Mouse (Mus musculus): ENCODE results near the gene Gpc3. TPM values are rescaled to one million over a fixed set of nuclear protein-coding genes. Genes with fewer than 3 reads are reported as not detected.

Gpc3 gene
- polyA plus RNA-seq, 1 experiment = not detected

GRCm38 (mm10) chrX:52532124-52532523, 81.6 kb downstream of the Gpc3 start:
- TF ChIP-seq CTCF (IDR thresholded peaks at IDR 0.05; ENCODE audit: insufficient read depth, low read depth, low read length) (no peak), POLR2A (IDR thresholded peaks at IDR 0.05; ENCODE audit: insufficient read depth, low read depth, low read length) (no peak)
- 83% methylated on average over 2 of the region's 2 CpGs for WGBS
- Histone ChIP-seq H3K4me3 (ENCODE audit: insufficient read depth, low read depth, low read length) (no peak overlapping the region), H3K27ac (ENCODE audit: insufficient read depth, low read depth, low read length) (no peak overlapping the region), H3K4me1 (ENCODE audit: control insufficient read depth, insufficient read depth, low read length) (no peaks in the 10 kb centered on the region)

GRCm38 (mm10) chrX:52526086-52526485, 87.7 kb downstream of the Gpc3 start:
- WGBS = 89% methylated on average over 5 of the region's 5 CpGs
- no peak overlapping the region for H3K4me3 ChIP-seq (ENCODE audit: insufficient read depth, low read depth, low read length)
- no peak for TF ChIP-seq POLR2A (IDR thresholded peaks at IDR 0.05; ENCODE audit: insufficient read depth, low read depth, low read length)
- TF ChIP-seq CTCF (IDR thresholded peaks at IDR 0.05; ENCODE audit: insufficient read depth, low read depth, low read length) = no peak
- no peak overlapping the region for H3K27ac ChIP-seq (ENCODE audit: insufficient read depth, low read depth, low read length)
- H3K4me1 ChIP-seq (ENCODE audit: control insufficient read depth, insufficient read depth, low read length) = no peaks in the 10 kb centered on the region

GRCm38 (mm10) chrX:52525132-52525531, 88.6 kb downstream of the Gpc3 start:
- H3K27ac ChIP-seq (ENCODE audit: insufficient read depth, low read depth, low read length) = no peak overlapping the region
- no peak for TF ChIP-seq POLR2A (IDR thresholded peaks at IDR 0.05; ENCODE audit: insufficient read depth, low read depth, low read length)
- TF ChIP-seq CTCF (IDR thresholded peaks at IDR 0.05; ENCODE audit: insufficient read depth, low read depth, low read length) = no peak
- 85% methylated on average over 3 of the region's 3 CpGs for WGBS

GRCm38 (mm10) chrX:52514553-52514952, 99.2 kb downstream of the Gpc3 start:
- no peak overlapping the region for H3K4me3 ChIP-seq (ENCODE audit: insufficient read depth, low read depth, low read length)
- no peak overlapping the region for H3K27ac ChIP-seq (ENCODE audit: insufficient read depth, low read depth, low read length)
- 37% methylated on average over 3 of the region's 3 CpGs for WGBS
- TF ChIP-seq CTCF (IDR thresholded peaks at IDR 0.05; ENCODE audit: insufficient read depth, low read depth, low read length) (no peak), POLR2A (IDR thresholded peaks at IDR 0.05; ENCODE audit: insufficient read depth, low read depth, low read length) (no peak)
- no peaks in the 10 kb centered on the region for H3K4me1 ChIP-seq (ENCODE audit: control insufficient read depth, insufficient read depth, low read length)

More at GRCm38 (mm10) chrX:52525132-52525531, 88.6 kb downstream of the Gpc3 start:
- Histone ChIP-seq H3K4me1 (ENCODE audit: control insufficient read depth, insufficient read depth, low read length) (no peaks in the 10 kb centered on the region), H3K4me3 (ENCODE audit: insufficient read depth, low read depth, low read length) (no peak overlapping the region)

- Histone ChIP-seq H3K4me3 (ENCODE audit: insufficient read depth, low read depth, low read length) (no peak overlapping the region), H3K4me1 (ENCODE audit: control insufficient read depth, insufficient read depth, low read length) (no peaks in the 10 kb centered on the region), H3K27ac (ENCODE audit: insufficient read depth, low read depth, low read length) (no peak overlapping the region)
- WGBS = 80% methylated on average over 4 of the region's 4 CpGs
- TF ChIP-seq POLR2A (IDR thresholded peaks at IDR 0.05; ENCODE audit: insufficient read depth, low read depth, low read length) = no peak
- no peak for TF ChIP-seq CTCF (IDR thresholded peaks at IDR 0.05; ENCODE audit: insufficient read depth, low read depth, low read length)
Measured at GRCm38 (mm10) chrX:52511151-52511550, 102.6 kb downstream of the Gpc3 start.

- no peak overlapping the region for H3K27ac ChIP-seq (ENCODE audit: insufficient read depth, low read depth, low read length)
- 62% methylated on average over 3 of the region's 3 CpGs for WGBS
Measured at GRCm38 (mm10) chrX:52503857-52504256, 109.9 kb downstream of the Gpc3 start.

GRCm38 (mm10) chrX:52489461-52489860, 124.3 kb downstream of the Gpc3 start:
- TF ChIP-seq CTCF (IDR thresholded peaks at IDR 0.05; ENCODE audit: insufficient read depth, low read depth, low read length) (no peak), POLR2A (IDR thresholded peaks at IDR 0.05; ENCODE audit: insufficient read depth, low read depth, low read length) (no peak)
- WGBS = 29% methylated on average over 4 of the region's 4 CpGs
- no peaks in the 10 kb centered on the region for H3K4me1 ChIP-seq (ENCODE audit: control insufficient read depth, insufficient read depth, low read length)
- no peak overlapping the region for H3K4me3 ChIP-seq (ENCODE audit: insufficient read depth, low read depth, low read length)
- H3K27ac ChIP-seq (ENCODE audit: insufficient read depth, low read depth, low read length) = no peak overlapping the region

More at GRCm38 (mm10) chrX:52503857-52504256, 109.9 kb downstream of the Gpc3 start:
- Histone ChIP-seq H3K4me3 (ENCODE audit: insufficient read depth, low read depth, low read length) (no peak overlapping the region), H3K4me1 (ENCODE audit: control insufficient read depth, insufficient read depth, low read length) (no peaks in the 10 kb centered on the region)
- TF ChIP-seq POLR2A (IDR thresholded peaks at IDR 0.05; ENCODE audit: insufficient read depth, low read depth, low read length) (no peak), CTCF (IDR thresholded peaks at IDR 0.05; ENCODE audit: insufficient read depth, low read depth, low read length) (no peak)

GRCm38 (mm10) chrX:52455074-52455588, 158.6 kb downstream of the Gpc3 start:
- Histone ChIP-seq H3K27ac (ENCODE audit: insufficient read depth, low read depth, low read length) (no peak overlapping the region), H3K4me3 (ENCODE audit: insufficient read depth, low read depth, low read length) (no peak overlapping the region), H3K4me1 (ENCODE audit: control insufficient read depth, insufficient read depth, low read length) (no peaks in the 10 kb centered on the region)
- WGBS = 83% methylated on average over 5 of the region's 5 CpGs
- no peak for TF ChIP-seq CTCF (IDR thresholded peaks at IDR 0.05; ENCODE audit: insufficient read depth, low read depth, low read length)
- no peak for TF ChIP-seq POLR2A (IDR thresholded peaks at IDR 0.05; ENCODE audit: insufficient read depth, low read depth, low read length)

GRCm38 (mm10) chrX:52453445-52454182, 160.1 kb downstream of the Gpc3 start:
- TF ChIP-seq CTCF (IDR thresholded peaks at IDR 0.05; ENCODE audit: insufficient read depth, low read depth, low read length) (peak; percentile 76), POLR2A (IDR thresholded peaks at IDR 0.05; ENCODE audit: insufficient read depth, low read depth, low read length) (no peak)
- WGBS = 14% methylated on average over 6 of the region's 6 CpGs
- Histone ChIP-seq H3K4me1 (ENCODE audit: control insufficient read depth, insufficient read depth, low read length) (no peaks in the 10 kb centered on the region), H3K4me3 (ENCODE audit: insufficient read depth, low read depth, low read length) (no peak overlapping the region), H3K27ac (ENCODE audit: insufficient read depth, low read depth, low read length) (no peak overlapping the region)

Measured in olfactory bulb, adult 2 months (tissue).